Mouse (Mus musculus): ENCODE measurements around the gene Gm15557. TPM values are rescaled to one million over a fixed set of nuclear protein-coding genes. Genes with fewer than 3 reads are reported as not detected.
A peak's percentile ranks its signal among the peaks of the same experiment; 100 is the strongest.

Gm15557 gene
- polyA plus RNA-seq, 1 experiment from 2014 or later, result 0.40 TPM

- no peaks in the 10 kb centered on the region; the same call in 1 of the 2 replicates for H3K4me1 ChIP-seq (replicated peaks)
- H3K4me3 ChIP-seq (replicated peaks), result peak within 1 kb of the TSS; percentile 90
- no peaks in the 10 kb centered on the region for H3K9me3 ChIP-seq
- peak; percentile 96 for ATAC-seq (ENCODE audit: insufficient number of reproducible peaks, insufficient read depth, low FRiP score, low TSS enrichment, low read depth)
- peak within 1 kb of the TSS; percentile 62 for H3K4me2 ChIP-seq
- WGBS, result under 1% methylated on average over 57 of the region's 59 CpGs
- H3K27ac ChIP-seq, result peak within 1 kb of the TSS; percentile 93
- peaks cover 13% of the 10 kb centered on the region; the same call in 1 of the 2 replicates for H3K36me3 ChIP-seq
- peak within 1 kb of the TSS; percentile 95 for H3K9ac ChIP-seq (replicated peaks)
- 0 out of 2 replicates have a peak, but pooled peaks cover 4% of the 10 kb centered on the region for H3K27me3 ChIP-seq
These were observed 15.9 kb downstream of the Gm15557 start, which contains the start of gene Cep250 for GRCm38 (mm10) chr2:155956134-155957059. TSS of gene Cep250 (plus strand) at chr2:155956458.

GRCm38 (mm10) chr2:155959981-155960380 is 19.5 kb downstream of the Gm15557 start:
- Histone ChIP-seq H3K27ac (no peak overlapping the region), H3K36me3 (peaks cover 46% of the 10 kb centered on the region), H3K4me2 (no peak overlapping the region), H3K4me3 (replicated peaks) (no peak overlapping the region), H3K9me3 (no peaks in the 10 kb centered on the region), H3K9ac (replicated peaks) (no peak overlapping the region), H3K4me1 (replicated peaks) (no peaks in the 10 kb centered on the region; the same call in 1 of the 2 replicates), H3K27me3 (no peaks in the 10 kb centered on the region)
- ATAC-seq (ENCODE audit: insufficient number of reproducible peaks, insufficient read depth, low FRiP score, low TSS enrichment, low read depth), result no peak
- WGBS, result 91% methylated on average over 5 of the region's 5 CpGs

- no peak for ATAC-seq (ENCODE audit: insufficient number of reproducible peaks, insufficient read depth, low FRiP score, low TSS enrichment, low read depth)
- H3K4me2 ChIP-seq, result no peak overlapping the region
- H3K27ac ChIP-seq, result no peak overlapping the region
- H3K9ac ChIP-seq (replicated peaks), result no peak overlapping the region
- no peaks in the 10 kb centered on the region; the same call in 1 of the 2 replicates for H3K4me1 ChIP-seq (replicated peaks)
- no peaks in the 10 kb centered on the region for H3K9me3 ChIP-seq
- H3K36me3 ChIP-seq, result peaks cover 63% of the 10 kb centered on the region
- WGBS, result 87% methylated on average over 10 of the region's 10 CpGs
- H3K27me3 ChIP-seq, result no peaks in the 10 kb centered on the region
- no peak overlapping the region for H3K4me3 ChIP-seq (replicated peaks)
These were observed 21.3 kb downstream of the Gm15557 start for GRCm38 (mm10) chr2:155961862-155962261.

DNA sequence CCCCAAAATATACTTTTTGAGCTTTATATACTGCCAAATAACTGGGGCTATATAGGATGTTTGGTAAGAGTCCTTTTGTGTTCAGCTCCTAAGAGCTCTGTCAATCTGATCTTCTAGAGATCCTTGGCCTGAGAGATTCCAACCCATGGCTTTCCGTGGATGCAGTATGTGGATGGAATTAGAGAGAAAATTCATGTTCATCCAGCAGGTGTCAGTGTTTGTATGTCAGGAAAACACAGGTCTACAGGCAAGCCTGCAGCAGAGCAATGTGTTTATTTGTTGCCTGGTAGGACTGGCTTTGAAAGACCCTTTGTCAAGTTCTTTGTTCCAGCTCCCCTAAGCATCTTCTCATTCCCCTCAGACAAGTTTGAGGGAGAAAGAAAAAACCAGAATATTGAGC is 22.5 kb downstream of the Gm15557 start:
- no peaks in the 10 kb centered on the region for H3K9me3 ChIP-seq
- peaks cover 74% of the 10 kb centered on the region for H3K36me3 ChIP-seq
- no peaks in the 10 kb centered on the region for H3K27me3 ChIP-seq
- no peak overlapping the region for H3K4me2 ChIP-seq
- H3K4me1 ChIP-seq (replicated peaks), result no peaks in the 10 kb centered on the region
- no peak overlapping the region for H3K9ac ChIP-seq (replicated peaks)
- ATAC-seq (ENCODE audit: insufficient number of reproducible peaks, insufficient read depth, low FRiP score, low TSS enrichment, low read depth), result no peak
- WGBS, result 54% methylated on average over 1 of the region's 1 CpGs
- no peak overlapping the region for H3K27ac ChIP-seq
- H3K4me3 ChIP-seq (replicated peaks), result no peak overlapping the region

- Histone ChIP-seq H3K27me3 (no peaks in the 10 kb centered on the region), H3K4me1 (replicated peaks) (no peaks in the 10 kb centered on the region), H3K9ac (replicated peaks) (no peak overlapping the region), H3K9me3 (no peaks in the 10 kb centered on the region), H3K27ac (no peak overlapping the region), H3K36me3 (peaks cover 93% of the 10 kb centered on the region), H3K4me2 (no peak overlapping the region), H3K4me3 (replicated peaks) (no peak overlapping the region)
- WGBS, result 90% methylated on average over 6 of the region's 6 CpGs
- ATAC-seq (ENCODE audit: insufficient number of reproducible peaks, insufficient read depth, low FRiP score, low TSS enrichment, low read depth), result no peak
These were observed 32.8 kb downstream of the Gm15557 start for GRCm38 (mm10) chr2:155973348-155973747.

DNA sequence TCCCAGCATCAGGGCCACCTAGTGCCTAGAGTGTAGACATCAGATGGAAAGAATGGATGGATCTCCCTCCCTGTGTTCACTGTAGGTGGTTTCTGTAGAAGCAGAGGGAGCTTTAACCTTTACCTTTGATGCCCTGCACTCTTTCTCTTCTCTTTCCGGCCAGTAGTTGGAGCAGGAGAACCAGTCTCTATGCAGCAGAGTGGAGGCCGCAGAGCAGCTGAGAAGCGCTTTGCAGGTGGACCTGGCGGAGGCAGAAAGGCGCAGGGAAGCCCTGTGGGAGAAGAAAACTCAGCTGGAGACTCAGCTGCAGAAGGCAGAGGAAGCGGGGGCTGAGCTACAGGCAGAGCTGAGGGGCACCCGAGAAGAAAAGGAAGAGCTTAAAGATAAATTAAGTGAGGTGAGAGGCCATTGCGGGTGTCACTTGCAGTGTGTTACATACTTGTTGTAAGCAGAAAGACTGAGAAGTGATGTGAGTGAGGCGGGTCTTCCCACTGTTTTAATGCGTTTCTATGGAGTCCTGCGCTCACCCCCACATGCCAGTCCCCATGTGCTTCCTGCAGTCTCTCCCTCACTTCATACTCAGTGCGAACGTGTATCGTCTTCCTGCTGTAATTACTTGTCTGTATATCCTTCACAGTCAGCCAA is 33.7 kb downstream of the Gm15557 start:
- peaks cover 93% of the 10 kb centered on the region for H3K36me3 ChIP-seq
- WGBS, result 79% methylated on average over 14 of the region's 14 CpGs
- H3K27ac ChIP-seq, result no peak overlapping the region
- no peaks in the 10 kb centered on the region for H3K9me3 ChIP-seq
- no peaks in the 10 kb centered on the region for H3K4me1 ChIP-seq (replicated peaks)
- no peak overlapping the region for H3K4me3 ChIP-seq (replicated peaks)
- no peak overlapping the region for H3K9ac ChIP-seq (replicated peaks)
- H3K27me3 ChIP-seq, result no peaks in the 10 kb centered on the region
- H3K4me2 ChIP-seq, result no peak overlapping the region
- no peak for ATAC-seq (ENCODE audit: insufficient number of reproducible peaks, insufficient read depth, low FRiP score, low TSS enrichment, low read depth)

DNA sequence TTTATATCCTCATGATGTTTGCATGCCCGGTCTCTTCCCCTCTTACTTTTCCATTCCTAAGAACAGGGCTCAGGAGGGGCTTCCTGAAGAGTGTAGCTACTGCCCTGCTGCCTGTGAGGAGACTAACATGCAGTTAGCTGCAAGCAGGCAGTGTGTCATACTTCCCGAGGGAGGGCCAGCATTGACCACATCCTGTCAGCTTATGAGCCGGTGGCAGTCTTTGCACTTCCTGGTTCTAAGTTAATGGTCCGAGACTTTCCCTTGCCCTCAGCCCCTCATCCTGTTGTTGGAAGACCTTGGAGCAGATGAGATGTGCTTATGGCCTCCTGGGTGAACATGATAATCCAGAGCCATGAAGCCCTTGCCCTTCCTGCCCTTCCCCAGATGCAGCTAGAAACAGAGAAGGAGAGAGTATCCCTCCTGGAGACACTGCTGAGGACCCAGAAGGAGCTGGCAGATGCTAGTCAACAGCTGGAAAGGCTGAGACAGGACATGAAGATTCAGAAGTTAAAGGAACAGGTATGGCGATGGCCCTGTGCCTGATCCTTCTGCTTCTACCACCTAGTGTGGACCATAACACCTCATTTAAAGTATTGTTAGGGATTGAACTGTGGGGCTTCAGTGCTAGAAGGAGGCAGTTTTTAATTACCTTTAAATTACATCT is 38.9 kb downstream of the Gm15557 start:
- Histone ChIP-seq H3K36me3 (peaks cover 97% of the 10 kb centered on the region), H3K27ac (no peak overlapping the region)
- no peak for ATAC-seq (ENCODE audit: insufficient number of reproducible peaks, insufficient read depth, low FRiP score, low TSS enrichment, low read depth)

GRCm38 (mm10) chr2:155985776-155986175 is 45.2 kb downstream of the Gm15557 start:
- no peak overlapping the region for H3K9ac ChIP-seq (replicated peaks)
- ATAC-seq (ENCODE audit: insufficient number of reproducible peaks, insufficient read depth, low FRiP score, low TSS enrichment, low read depth), result no peak
- H3K4me3 ChIP-seq (replicated peaks), result no peak overlapping the region
- no peak overlapping the region for H3K4me2 ChIP-seq
- H3K27ac ChIP-seq, result no peak overlapping the region
- H3K9me3 ChIP-seq, result no peaks in the 10 kb centered on the region
- no peaks in the 10 kb centered on the region for H3K4me1 ChIP-seq (replicated peaks)
- WGBS, result 73% methylated on average over 7 of the region's 7 CpGs
- H3K36me3 ChIP-seq, result peaks cover 100% of the 10 kb centered on the region
- H3K27me3 ChIP-seq, result no peaks in the 10 kb centered on the region

More for the DNA sequence above, 38.9 kb downstream of the Gm15557 start:
- Histone ChIP-seq H3K27me3 (no peaks in the 10 kb centered on the region), H3K9ac (replicated peaks) (no peak overlapping the region), H3K4me2 (no peak overlapping the region), H3K4me3 (replicated peaks) (no peak overlapping the region), H3K9me3 (no peaks in the 10 kb centered on the region), H3K4me1 (replicated peaks) (no peaks in the 10 kb centered on the region)
- WGBS, result 82% methylated on average over 5 of the region's 5 CpGs

GRCm38 (mm10) chr2:155987131-155987530 is 46.6 kb downstream of the Gm15557 start:
- Histone ChIP-seq H3K27ac (no peak overlapping the region), H3K9me3 (no peaks in the 10 kb centered on the region), H3K27me3 (no peaks in the 10 kb centered on the region), H3K4me2 (no peak overlapping the region), H3K4me1 (replicated peaks) (no peaks in the 10 kb centered on the region), H3K36me3 (peaks cover 100% of the 10 kb centered on the region), H3K9ac (replicated peaks) (no peak overlapping the region), H3K4me3 (replicated peaks) (no peak overlapping the region)
- WGBS, result 93% methylated on average over 6 of the region's 6 CpGs
- no peak for ATAC-seq (ENCODE audit: insufficient number of reproducible peaks, insufficient read depth, low FRiP score, low TSS enrichment, low read depth)

DNA sequence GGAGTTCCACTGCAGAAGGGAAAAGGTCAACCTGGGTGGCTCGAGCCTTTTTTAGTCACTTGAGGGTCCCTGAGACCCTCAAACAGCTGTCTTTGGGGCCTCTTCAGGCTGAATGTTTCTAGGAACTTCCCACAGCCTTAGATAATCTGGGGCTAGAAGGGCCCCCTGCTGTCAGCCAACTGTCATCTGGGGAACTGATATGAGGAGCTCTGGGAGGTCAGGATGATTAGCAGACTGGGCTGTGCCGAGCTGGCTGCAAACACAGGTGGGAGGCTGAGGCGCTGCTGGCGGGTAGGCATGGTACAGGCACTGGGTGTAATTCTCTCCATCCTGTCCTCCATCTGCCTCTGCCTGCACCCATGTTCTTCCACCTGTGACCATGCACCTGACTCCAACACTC is 48.6 kb downstream of the Gm15557 start:
- peaks cover 100% of the 10 kb centered on the region for H3K36me3 ChIP-seq
- no peak overlapping the region for H3K4me3 ChIP-seq (replicated peaks)
- H3K4me1 ChIP-seq (replicated peaks), result no peaks in the 10 kb centered on the region
- H3K9me3 ChIP-seq, result no peaks in the 10 kb centered on the region
- H3K4me2 ChIP-seq, result no peak overlapping the region
- H3K27ac ChIP-seq, result no peak overlapping the region
- 72% methylated on average over 4 of the region's 4 CpGs for WGBS
- H3K9ac ChIP-seq (replicated peaks), result no peak overlapping the region
- no peak for ATAC-seq (ENCODE audit: insufficient number of reproducible peaks, insufficient read depth, low FRiP score, low TSS enrichment, low read depth)
- no peaks in the 10 kb centered on the region for H3K27me3 ChIP-seq

GRCm38 (mm10) chr2:155991151-155991550 is 50.6 kb downstream of the Gm15557 start:
- WGBS, result 94% methylated on average over 10 of the region's 10 CpGs

More at GRCm38 (mm10) chr2:155991151-155991550, 50.6 kb downstream of the Gm15557 start:
- no peak for ATAC-seq (ENCODE audit: insufficient number of reproducible peaks, insufficient read depth, low FRiP score, low TSS enrichment, low read depth)
- Histone ChIP-seq H3K27ac (no peak overlapping the region), H3K4me1 (replicated peaks) (no peaks in the 10 kb centered on the region), H3K4me2 (no peak overlapping the region), H3K4me3 (replicated peaks) (no peak overlapping the region), H3K9ac (replicated peaks) (no peak overlapping the region), H3K9me3 (no peaks in the 10 kb centered on the region), H3K27me3 (no peaks in the 10 kb centered on the region), H3K36me3 (peaks cover 100% of the 10 kb centered on the region)
